Mouse (Mus musculus): ENCODE measurements at regions not wholly inside any gene's neighbourhood (a gene's known extent, or its start where the extent isn't known, plus 50 kb on each side); places are given as distances from the start of the nearest gene placed in this dataset.
A peak's percentile ranks its signal among the peaks of the same experiment; 100 is the strongest.

DNA sequence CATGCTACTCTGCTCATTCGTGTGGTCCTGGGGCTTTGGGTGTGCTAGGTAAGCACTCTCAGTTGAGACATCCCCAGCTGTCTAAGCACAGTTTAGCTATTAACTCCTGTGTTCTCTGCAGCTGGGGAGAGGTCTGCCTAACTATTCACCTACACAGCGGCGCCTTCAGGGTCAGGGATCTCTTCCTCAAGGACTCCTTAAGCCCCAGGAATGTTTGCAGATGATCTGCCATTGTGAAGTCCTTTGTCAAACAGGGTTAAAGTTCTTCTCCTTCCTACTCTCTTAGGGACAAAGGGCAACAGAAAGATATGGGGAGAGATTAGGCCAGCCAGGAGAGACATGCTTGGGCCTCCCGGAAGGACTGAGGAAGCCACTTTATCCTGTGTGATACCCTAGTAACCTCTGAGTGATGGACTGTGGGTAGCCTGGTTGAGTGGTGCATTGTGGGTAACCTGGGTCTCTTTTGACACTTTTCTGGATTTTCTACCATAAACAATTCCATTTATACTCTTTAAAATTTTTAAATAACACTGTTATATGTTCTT, 51.7 kb upstream of the Podxl start:
- no peak for ATAC-seq (replicated peaks; ENCODE audit: poor library complexity)

- ATAC-seq (replicated peaks; ENCODE audit: poor library complexity): no peak
Measured at GRCm38 (mm10) chr6:31614563-31614962, 50.8 kb upstream of the Podxl start.

- peak; percentile 69 for ATAC-seq (replicated peaks; ENCODE audit: poor library complexity)
Measured at GRCm38 (mm10) chr6:31613590-31614319, 50.0 kb upstream of the Podxl start.

Data from megakaryocyte progenitor cell, adult 5-6 weeks (primary cell).